Mouse (Mus musculus): ENCODE measurements around the gene Pacsin3.

Gene Pacsin3

DNA sequence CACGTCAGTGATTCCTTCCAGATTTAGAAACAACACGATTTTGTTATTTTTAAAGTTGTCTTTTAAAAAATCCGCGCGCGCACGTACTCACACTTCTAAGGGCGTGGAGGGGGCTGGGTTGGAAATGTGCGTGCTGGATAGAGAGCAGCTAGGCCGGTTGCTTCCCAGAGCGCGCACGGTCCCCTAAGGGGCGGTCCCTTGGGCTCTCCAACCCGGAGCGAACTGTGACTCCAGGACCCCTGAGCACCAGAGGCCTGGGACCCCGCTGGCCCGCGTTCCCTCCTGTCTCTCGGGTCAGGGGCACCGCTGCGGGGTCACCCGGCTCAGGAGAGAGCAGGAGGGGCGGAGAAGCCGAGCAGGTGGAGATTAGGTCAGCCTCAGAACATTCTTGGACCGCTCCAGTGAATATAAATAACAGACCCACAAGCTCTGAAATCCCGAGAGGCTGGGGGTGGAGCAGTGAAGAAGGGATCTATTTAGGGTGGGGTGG lies at the start of gene Pacsin3:
Gene Pacsin3 (plus strand): TSS at position 294 of the 490 bp plus-strand sequence.
- peak; percentile 54 for DNase-seq (ENCODE audit: low read depth, low spot score)

DNA sequence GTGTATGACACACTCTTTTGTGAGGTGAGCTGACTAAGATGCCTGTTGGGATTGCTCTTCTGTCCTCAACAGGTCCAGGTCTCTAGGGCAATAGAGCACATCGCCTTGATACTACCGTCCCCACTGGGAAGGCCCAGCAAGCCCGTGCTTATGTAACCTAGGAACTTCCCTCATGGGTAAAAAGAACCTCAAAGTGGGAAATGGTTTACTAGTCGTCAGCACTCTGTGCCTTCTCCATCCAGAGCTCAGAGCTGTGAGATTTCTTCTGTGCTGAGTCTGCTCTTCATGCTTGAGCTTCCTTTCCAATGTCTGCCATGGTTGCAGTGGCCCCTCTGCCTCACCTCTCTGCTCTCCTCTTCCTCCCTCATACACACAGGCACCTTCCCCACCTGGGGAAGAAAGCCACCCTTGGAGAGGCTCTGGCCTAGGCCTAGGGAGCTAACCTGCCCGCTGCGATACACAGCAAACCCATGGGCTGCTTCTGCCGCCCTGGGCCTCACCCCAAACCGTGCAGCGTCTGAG lies 49.4 kb upstream of the Pacsin3 start:
- no peak for DNase-seq (ENCODE audit: low read depth, low spot score)

GRCm38 (mm10) chr2:91213311-91213710 lies 42.4 kb upstream of the Pacsin3 start:
- DNase-seq (ENCODE audit: low read depth, low spot score) = no peak

GRCm38 (mm10) chr2:91217032-91217431 lies 38.7 kb upstream of the Pacsin3 start:
- DNase-seq (ENCODE audit: low read depth, low spot score) = peak; percentile 13

- DNase-seq (ENCODE audit: low read depth, low spot score) = peak; percentile 71
Observed at GRCm38 (mm10) chr2:91220501-91220900, 35.3 kb upstream of the Pacsin3 start.

GRCm38 (mm10) chr2:91223614-91224013 lies 32.1 kb upstream of the Pacsin3 start:
- no peak for DNase-seq (ENCODE audit: low read depth, low spot score)

- DNase-seq (ENCODE audit: low read depth, low spot score) = no peak
Observed at GRCm38 (mm10) chr2:91229735-91230134, 26.0 kb upstream of the Pacsin3 start.

DNA sequence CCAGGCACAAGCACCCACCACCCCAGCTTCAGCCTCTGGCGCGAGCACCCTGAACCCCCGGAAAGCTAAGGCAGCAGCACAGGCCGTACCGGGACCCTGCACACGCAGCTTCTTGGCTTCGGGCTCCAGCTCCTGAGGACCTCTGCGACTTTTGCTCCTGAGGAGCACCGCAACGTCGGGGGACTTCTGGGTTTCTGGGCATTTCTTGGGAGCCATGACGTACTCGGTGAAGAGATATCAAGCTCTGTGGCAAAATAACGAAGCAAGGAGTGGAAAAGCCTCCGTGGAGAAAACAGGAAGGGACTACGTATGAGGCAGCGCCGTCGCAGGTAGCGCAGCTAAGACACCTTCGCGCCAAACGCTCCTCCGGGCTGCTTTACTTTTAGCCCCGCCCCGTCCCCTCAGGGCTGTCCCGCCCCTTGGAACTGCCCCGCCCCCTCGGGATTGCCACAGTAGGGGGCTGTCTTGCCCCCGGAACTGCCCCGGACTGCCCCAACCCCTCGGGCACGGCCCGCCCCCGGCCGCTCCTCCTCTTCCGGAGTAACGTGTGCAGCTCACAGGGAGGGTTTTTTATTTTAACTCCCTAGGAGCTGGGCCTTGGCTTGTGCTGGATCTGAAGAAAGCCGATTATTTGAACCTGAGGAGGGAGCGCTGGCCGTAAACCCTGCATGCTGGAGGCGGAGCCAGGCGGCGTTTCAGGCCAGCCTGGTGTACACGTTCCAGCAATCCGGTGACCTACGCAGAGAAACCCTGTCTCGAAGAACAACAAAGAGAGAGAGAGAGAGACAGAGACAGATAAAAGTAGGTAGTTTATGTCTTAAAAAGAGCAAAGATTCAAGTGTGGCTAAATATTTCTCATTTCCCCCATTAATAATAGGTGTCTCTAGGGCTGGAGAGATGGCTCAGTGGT lies 18.9 kb upstream of the Pacsin3 start, which contains the start of gene Ddb2:
Gene Ddb2 (minus strand): TSS at position 382 of the 910 bp plus-strand sequence.
- DNase-seq (ENCODE audit: low read depth, low spot score) = peak; percentile 98

GRCm38 (mm10) chr2:91237511-91238080 lies 18.2 kb upstream of the Pacsin3 start:
- DNase-seq (ENCODE audit: low read depth, low spot score) = peak; percentile 53

- DNase-seq (ENCODE audit: low read depth, low spot score) = no peak
Observed at GRCm38 (mm10) chr2:91242547-91242946, 13.2 kb upstream of the Pacsin3 start.

DNA sequence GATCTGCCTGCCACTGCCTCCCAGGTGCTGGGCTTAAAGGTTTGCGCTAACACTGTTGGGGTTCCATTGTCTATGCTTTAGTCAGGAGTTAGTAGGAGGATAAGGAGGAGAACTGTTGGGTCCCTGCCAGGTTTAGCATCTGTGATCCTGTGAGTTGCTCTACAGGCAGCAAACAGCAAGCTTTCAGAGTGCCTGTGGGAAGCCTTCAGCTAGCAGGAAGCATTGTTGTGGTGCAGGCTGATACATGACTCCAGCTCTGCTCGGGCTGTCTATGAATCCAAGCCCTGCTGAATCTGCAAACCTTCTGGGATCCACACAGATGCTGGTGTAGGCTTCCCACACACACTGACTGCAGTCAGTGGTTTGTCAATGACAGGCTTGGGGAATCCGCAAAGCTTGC lies 12.3 kb upstream of the Pacsin3 start:
- no peak for DNase-seq (ENCODE audit: low read depth, low spot score)

GRCm38 (mm10) chr2:91244557-91245228 lies 11.1 kb upstream of the Pacsin3 start:
- no peak for DNase-seq (ENCODE audit: low read depth, low spot score)

DNA sequence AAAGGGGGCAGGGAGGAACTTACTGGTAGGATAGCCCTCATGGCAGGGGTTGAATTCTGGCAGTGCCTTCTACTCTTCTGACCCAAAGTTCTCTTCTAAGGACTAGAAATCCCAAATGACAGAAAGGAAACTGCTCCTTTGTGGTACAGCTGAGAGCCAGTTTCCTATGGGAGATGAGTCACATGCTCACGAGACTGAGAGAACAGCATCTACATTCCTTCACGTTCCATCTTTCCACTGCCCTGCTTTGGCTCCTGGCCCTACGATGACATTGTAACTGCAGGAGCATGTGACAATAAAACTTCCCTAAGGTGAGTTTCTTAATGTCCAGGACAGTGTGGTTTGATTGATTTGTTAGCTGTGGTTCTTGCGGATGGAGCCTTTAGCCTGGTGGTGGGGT lies 7.4 kb upstream of the Pacsin3 start:
- DNase-seq (ENCODE audit: low read depth, low spot score) = no peak

- DNase-seq (ENCODE audit: low read depth, low spot score) = no peak
Observed at GRCm38 (mm10) chr2:91252001-91252400, 3.8 kb upstream of the Pacsin3 start.

DNA sequence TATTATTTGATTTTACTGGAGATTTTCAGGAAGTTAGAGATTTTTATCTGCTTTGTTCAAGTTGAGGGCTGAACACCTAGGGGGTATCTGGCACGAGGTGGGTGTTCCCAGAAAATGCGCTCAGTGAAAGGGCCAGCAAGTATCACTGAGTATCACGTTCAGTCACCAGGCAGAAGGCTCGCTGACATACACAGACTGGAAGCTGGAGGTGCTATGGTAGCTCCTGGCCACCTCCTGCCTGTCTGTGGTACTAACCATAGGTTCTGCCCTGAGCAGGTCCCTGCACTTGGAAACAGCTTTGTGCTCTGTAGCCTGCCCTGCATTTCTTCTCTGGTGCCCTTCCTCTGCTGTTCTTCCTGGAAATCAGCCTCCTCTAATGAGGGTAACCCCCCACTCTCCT lies 3.2 kb upstream of the Pacsin3 start:
- no peak for DNase-seq (ENCODE audit: low read depth, low spot score)

DNA sequence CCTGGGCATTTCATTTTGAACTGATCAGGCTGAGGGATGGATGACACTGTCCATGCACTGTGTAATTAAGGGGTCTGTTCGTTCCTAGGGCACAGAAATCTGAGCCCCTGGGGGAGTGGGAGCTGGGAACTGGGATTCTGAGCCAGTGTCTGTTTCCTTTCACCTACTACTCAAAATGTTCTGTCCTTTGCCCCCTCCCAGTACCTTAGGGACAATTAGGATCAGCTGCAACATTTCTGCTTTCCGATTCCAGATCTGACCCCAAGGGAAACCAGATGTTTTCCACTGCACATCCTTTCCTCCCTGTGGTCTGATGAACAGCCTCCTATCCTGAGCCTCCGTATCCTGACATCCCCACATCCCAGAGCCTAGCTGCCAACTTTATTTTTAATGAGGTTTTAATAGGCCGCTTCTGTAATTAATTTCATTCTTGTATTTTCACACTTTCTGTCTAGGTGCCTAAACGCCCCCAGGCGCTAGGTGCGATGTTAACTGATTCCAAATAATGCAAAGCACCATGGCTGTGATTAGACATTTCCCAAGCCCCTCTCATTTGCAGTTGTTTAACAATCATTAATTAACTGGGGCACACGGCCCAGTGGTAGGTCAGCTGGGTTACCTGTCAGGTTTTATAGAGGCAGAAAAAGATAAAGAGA lies 901 bp upstream of the Pacsin3 start:
- DNase-seq (ENCODE audit: low read depth, low spot score) = no peak

GRCm38 (mm10) chr2:91256256-91257125 lies 737 bp downstream of the Pacsin3 start:
- DNase-seq (ENCODE audit: low read depth, low spot score) = peak; percentile 74

DNA sequence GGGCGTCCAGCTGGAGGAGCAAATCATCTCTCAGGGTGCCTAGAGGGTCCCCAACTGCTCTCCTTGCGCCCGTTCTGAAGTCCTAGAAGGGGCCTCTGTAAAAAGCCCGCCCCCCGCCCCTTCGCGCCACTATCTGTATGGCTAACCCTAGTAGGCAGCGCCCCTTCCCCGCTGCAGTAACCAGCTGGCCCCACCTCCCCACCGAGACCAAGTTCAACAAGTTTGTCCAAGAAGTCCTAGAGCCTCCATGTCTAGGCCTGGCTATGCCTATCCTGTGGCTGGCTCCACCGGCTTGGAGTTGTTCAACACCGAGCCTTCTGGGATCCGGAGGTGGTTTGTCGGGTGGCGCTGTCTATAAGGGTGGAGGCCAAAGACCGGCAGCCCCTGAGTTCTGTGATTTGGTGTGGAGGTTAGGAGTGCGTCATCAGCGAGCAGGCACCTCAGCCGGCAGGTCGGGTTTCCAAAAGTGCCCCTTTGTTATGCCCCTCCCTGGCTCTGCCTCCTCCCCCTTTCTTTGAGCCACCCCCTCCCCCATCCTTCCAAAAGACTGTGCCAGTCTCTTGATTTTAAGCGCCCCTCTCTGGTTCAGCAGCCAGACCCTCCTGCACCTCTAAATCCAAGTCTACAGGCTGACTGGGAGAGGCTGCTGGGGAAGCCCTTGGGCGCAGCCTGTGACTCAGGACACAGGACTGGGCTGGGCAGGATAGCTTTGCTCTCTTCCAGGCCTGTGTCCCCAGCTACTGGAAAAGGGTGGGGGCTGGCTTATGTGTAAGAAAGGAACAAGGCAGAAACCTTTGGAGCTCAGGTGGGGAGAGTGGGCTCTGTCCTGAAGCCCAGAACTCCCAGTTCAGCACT lies 1.6 kb downstream of the Pacsin3 start:
- DNase-seq (ENCODE audit: low read depth, low spot score) = peak; percentile 77

GRCm38 (mm10) chr2:91258054-91258453 lies 2.3 kb downstream of the Pacsin3 start:
- DNase-seq (ENCODE audit: low read depth, low spot score) = no peak
